Mouse (Mus musculus) CD8-positive naive resting alpha-beta T cell, adult 2 months (primary cell): ENCODE data around the gene Setdb1.

Source experiments
- DNase-seq, 2 experiments: peaks; one replicate each; pipeline ENCODE4 v3.0.0; 2022; ENCODE audit warnings: low read depth in 2 of 2, low spot score in 2 of 2

Gene Setdb1

GRCm38 (mm10) chr3:95319701-95320625, 37.0 kb downstream of the Setdb1 start:
- no peak for DNase-seq

- no peak for DNase-seq
Observed at GRCm38 (mm10) chr3:95319110-95319509, 37.9 kb downstream of the Setdb1 start.

DNA sequence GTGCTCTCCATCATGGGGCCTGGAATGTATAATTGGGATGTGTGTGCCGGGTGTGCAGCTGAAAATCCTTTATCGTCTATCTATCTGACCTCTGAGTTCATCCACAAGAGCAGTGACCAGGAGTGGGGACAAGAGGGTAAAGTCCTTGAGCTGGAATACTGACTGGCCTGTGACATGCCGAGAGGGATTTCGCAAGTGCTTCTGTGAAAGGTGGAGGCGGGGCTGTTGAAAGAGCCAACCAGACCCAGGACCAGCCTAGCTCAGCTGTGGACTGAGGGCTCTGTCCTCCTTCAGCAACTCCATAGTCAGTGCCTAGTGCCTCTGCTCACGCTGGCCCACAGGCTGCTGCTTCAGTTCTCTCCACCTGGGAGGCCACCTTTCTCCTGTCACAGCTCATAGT, 38.5 kb downstream of the Setdb1 start:
- DNase-seq: no peak

GRCm38 (mm10) chr3:95317414-95318080, 39.5 kb downstream of the Setdb1 start:
- peak; percentile 31 to 63 for DNase-seq

DNA sequence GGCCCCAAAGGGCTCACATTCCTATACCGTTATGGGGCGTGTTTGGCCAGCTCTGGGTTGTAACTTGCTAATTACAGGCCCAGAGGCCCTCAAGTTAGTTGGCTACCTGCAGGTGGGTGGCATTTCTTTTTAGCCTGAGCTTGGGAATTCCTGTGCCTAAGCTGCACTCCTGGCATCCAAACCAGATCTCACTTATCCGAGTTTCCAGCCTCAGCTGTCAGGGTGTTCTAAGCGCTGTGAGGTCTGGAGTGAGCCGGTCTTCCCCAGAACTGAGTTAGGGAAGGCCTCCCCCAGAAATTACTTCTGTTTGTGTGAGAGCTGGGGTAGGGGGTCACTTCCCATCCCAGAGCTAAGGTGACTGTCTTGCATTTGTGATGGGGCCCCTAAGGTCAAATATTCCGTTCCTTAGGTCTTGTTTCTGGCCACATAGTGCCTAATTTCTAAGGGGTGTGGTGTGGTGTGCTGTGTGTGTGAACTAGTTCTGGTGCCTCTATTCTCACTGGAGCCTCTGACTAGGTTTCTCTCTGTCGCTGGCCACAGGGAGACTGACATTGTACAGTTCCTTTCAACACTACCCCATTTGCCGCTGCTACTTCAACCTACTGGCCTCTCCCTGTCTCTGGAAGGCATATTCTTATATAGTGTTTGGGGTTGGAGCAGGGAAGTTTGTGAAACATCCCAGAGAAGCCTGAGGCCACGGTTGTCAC, 41.0 kb downstream of the Setdb1 start:
- DNase-seq: peak in 1 of 2 experiments; percentile 15

GRCm38 (mm10) chr3:95315094-95315843, 41.7 kb downstream of the Setdb1 start:
- DNase-seq: peak; percentile 77 to 82

- no peak for DNase-seq
Observed at GRCm38 (mm10) chr3:95314486-95315093, 42.4 kb downstream of the Setdb1 start, which contains the start of gene Cers2. Gene Cers2 (plus strand): TSS chr3:95314791.

- no peak for DNase-seq
Observed at GRCm38 (mm10) chr3:95314075-95314474, 42.9 kb downstream of the Setdb1 start.

DNA sequence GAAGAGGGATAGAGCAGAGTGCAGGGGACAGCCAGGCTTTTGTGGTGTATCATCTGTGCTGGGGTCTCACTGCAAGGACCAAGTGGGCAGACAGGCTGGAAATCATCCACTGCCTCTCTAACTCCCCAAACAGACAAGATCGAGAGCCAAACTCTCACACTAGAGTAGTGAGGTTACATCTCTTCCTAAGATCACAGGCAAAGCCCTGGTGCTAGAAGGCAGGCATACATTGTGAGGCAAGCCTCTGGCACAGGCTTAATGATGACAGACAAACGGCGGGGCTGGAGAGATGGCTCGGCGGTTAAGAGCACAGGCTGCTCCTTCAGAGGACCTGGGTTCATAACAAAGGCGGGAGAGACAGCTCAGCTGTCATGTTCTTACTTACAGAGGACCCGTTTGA, 43.5 kb downstream of the Setdb1 start:
- DNase-seq: no peak

- no peak for DNase-seq
Observed at GRCm38 (mm10) chr3:95312623-95313022, 44.4 kb downstream of the Setdb1 start.

GRCm38 (mm10) chr3:95310968-95311882, 45.8 kb downstream of the Setdb1 start:
- DNase-seq: peak; percentile 43 to 55

- DNase-seq: no peak
Observed at GRCm38 (mm10) chr3:95310496-95310895, 46.5 kb downstream of the Setdb1 start.

- DNase-seq: no peak
Observed at GRCm38 (mm10) chr3:95307100-95307499, 49.9 kb downstream of the Setdb1 start, which contains the start of gene Anxa9. Gene Anxa9 (minus strand): TSS chr3:95307176.

DNA sequence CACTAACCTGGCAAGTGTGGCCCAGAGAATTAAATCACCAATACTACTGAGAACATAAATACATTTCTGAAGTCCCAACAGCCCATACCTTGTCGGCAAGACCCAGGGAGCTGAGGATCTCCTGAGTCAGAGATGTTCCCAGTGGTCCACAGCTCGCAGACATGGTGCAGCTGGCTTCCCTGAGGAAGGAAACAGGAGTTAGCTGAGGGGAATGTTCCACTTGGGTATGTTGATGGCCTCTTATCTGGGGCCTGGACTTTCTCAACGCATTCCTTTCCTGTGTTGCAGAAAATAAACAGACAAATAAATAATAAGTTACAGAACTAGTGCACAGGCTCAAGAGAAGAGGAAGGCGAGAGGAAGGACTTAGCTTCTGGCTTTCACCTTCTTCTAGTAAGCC, 50.8 kb downstream of the Setdb1 start:
- DNase-seq: no peak

DNA sequence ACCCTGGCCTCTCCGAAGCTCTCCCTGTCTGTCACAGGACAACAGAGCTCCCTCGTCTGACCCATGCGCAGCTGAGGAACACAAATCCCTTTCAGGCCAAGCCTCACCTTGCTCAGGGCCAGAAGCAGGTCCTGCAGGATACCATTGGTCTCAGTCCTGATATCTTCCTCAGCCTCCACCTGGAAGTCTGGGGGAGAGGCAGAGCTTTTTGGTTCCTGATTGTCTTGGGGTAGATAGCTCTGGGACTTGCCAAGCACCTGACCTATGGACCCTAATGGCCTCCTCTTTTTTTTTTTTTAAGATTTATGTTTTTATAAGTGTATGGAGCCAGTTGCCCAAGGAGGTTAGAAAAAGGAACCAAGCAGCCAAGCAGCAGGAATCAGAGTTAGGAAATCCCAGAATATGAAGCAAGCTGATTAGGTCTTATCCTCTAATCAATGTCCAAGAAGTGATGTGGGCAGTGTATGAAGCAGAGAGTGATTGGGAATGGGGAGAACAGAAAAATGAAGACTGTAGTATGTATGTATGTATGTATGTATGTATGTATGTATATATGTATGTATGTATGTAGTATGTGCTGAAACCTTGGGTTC, 55.7 kb downstream of the Setdb1 start:
- DNase-seq: no peak

DNA sequence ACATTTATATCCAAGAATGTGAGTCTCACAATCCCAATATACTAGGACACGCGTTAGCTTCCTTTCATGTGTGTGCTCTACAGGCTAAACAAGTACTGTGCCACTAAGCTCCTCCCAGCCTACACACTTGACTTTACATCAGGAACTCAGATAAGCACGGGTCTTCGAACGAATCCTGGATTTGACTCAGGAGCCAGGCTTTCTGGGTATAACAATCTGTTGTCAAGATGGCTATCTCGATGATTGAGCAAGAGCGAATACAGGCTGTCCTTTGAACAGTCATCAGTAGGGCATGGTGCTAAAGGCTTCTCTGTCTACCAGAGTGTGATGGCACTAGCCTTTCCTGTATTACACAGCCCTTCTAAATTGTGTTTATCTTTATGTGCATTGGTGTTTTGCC, 59.0 kb downstream of the Setdb1 start:
- DNase-seq: no peak

DNA sequence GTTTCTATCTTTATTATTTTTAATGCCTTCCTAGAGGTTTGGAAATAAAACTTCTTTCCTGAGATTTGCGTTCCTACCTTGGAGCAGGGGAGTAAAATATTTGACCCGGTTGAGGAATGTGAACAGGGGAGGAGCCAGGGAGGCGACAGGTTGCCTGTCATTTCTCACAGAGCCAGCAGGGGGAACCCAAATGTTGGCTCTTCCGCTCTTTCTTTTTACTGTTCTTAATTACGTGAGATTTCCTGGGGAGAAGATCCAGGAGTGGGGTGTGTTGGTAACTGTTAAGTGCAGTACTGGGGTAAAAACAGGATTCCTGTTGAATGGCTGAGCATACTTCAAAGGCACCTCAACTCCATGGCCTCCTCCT, 60.9 kb downstream of the Setdb1 start:
- DNase-seq: peak; percentile 25 to 46

GRCm38 (mm10) chr3:95295321-95296102, 61.5 kb downstream of the Setdb1 start:
- DNase-seq: no peak
